In genomic region chr4:110312126-110312525, GRCm38 (mm10) we compare ENCODE assay signal across 26 mouse cellular contexts. TPM values are rescaled to one million over a fixed set of nuclear protein-coding genes. Genes with fewer than 3 reads are reported as not detected.
DNase-seq lines count a peak whose midpoint lies in the region; ATAC-seq and TF ChIP-seq lines count a peak whose summit lies in the region.
"Had no signal": no experiment of that assay in that cellular context is flagged by ENCODE, and none has a peak within 500 bp of the region (broad histone marks: within the 10 kb centered on the region; RNA-seq: fewer than 3 reads in every experiment).

No protein-coding gene starts in this region.

- no peaks in the 10 kb centered on the region for H3K27me3 ChIP-seq in midbrain, embryonic 10.5 days (ENCODE audit: low read depth, poor library complexity, severe bottlenecking)
- H3K27me3 ChIP-seq in midbrain, postnatal 0 days (ENCODE audit: insufficient read depth, low read length), result no peaks in the 10 kb centered on the region
- H3K27me3 ChIP-seq in ES-Bruce4 (ENCODE audit: control insufficient read depth, insufficient read depth, low read length, poor library complexity, severe bottlenecking), result no peaks in the 10 kb centered on the region
- H3K27me3 ChIP-seq: embryonic facial prominence, embryonic 12.5 days; limb, embryonic 15.5 days; neural tube, embryonic 12.5 days; Patski had no signal

- peaks cover 28% of the 10 kb centered on the region for H3K4me1 ChIP-seq in midbrain, embryonic 10.5 days
- no peaks in the 10 kb centered on the region for H3K4me1 ChIP-seq in midbrain, postnatal 0 days (ENCODE audit: insufficient read depth, low read length)
- peaks cover 8% of the 10 kb centered on the region for H3K4me1 ChIP-seq in ES-Bruce4 (ENCODE audit: control insufficient read depth, insufficient read depth, low read length)
- H3K4me1 ChIP-seq in ES-E14 (ENCODE audit: control insufficient read depth in 2 of 2, insufficient read depth in 2 of 2, low read length in 2 of 2, poor library complexity in 1 of 2), result peaks cover 8 to 27% of the 10 kb centered on the region in 2 experiments
- H3K4me1 ChIP-seq: embryonic facial prominence, embryonic 12.5 days; heart, embryonic 10.5 days; limb, embryonic 15.5 days had no signal

- TF ChIP-seq CTCF in midbrain, postnatal 0 days (IDR thresholded peaks at IDR 0.05), result no peak
- no peak for TF ChIP-seq CTCF in ES-Bruce4 (IDR thresholded peaks at IDR 0.05; ENCODE audit: low read depth, low read length)

- TF ChIP-seq POLR2A in ES-Bruce4 (IDR thresholded peaks at IDR 0.05; ENCODE audit: insufficient read depth, low read length), result no peak

- in situ Hi-C loops in ES-E14 (cut with MboI; ENCODE audit: low sequenced_read_pairs in 2 of 2, unreplicated experiment in 2 of 2), result no loop called here

- H3K36me3 ChIP-seq in midbrain, embryonic 10.5 days, result no peaks in the 10 kb centered on the region
- H3K36me3 ChIP-seq in midbrain, postnatal 0 days (ENCODE audit: insufficient read depth, low read length), result no peaks in the 10 kb centered on the region
- H3K36me3 ChIP-seq in ES-Bruce4 (ENCODE audit: control insufficient read depth, insufficient read depth, low read length, poor library complexity, severe bottlenecking) (no peaks in the 10 kb centered on the region), ES-E14 (ENCODE audit: control insufficient read depth, insufficient read depth, low read length, poor library complexity, severe bottlenecking) (no peaks in the 10 kb centered on the region)
- H3K36me3 ChIP-seq: embryonic facial prominence, embryonic 12.5 days; heart, embryonic 10.5 days; limb, embryonic 15.5 days; neural tube, embryonic 12.5 days had no signal

- peak; percentile 93 for TF ChIP-seq EP300 in ES-Bruce4 (IDR thresholded peaks at IDR 0.05; ENCODE audit: insufficient read depth, low read depth, low read length)

- H3K9ac ChIP-seq in midbrain, postnatal 0 days (replicated peaks; ENCODE audit: low read length, poor library complexity, severe bottlenecking), result no peak overlapping the region
- H3K9ac ChIP-seq in ES-Bruce4 (ENCODE audit: low read depth, poor library complexity, severe bottlenecking) (no peak overlapping the region), ES-E14 (ENCODE audit: insufficient read depth, low read depth, low read length, poor library complexity, severe bottlenecking) (no peak overlapping the region)
- H3K9ac ChIP-seq: embryonic facial prominence, embryonic 12.5 days; forebrain, postnatal 0 days; limb, embryonic 15.5 days; liver, embryonic 14.5 days; lung, embryonic 14.5 days; neural tube, embryonic 12.5 days had no signal

- H3K4me3 ChIP-seq in midbrain, embryonic 10.5 days, result 0 out of 2 replicates have a peak overlapping the region, but pooled peaks have one; percentile 18
- H3K4me3 ChIP-seq in midbrain, postnatal 0 days (ENCODE audit: low read depth, low read length), result no peak overlapping the region
- H3K4me3 ChIP-seq in ES-Bruce4 (ENCODE audit: low read depth, low read length) (no peak overlapping the region), ES-E14 (ENCODE audit: insufficient read depth in 1 of 2, low read depth in 1 of 2, low read length in 2 of 2, poor library complexity in 1 of 2, severe bottlenecking in 1 of 2) (peak overlapping the region in 1 of 2 experiments; percentile 34; a peak in 2 of 4 replicates)
- H3K4me3 ChIP-seq: embryonic facial prominence, embryonic 12.5 days; heart, embryonic 10.5 days; limb, embryonic 15.5 days; neural tube, embryonic 12.5 days had no signal

- WGBS in midbrain, embryonic 10.5 days, result 13% methylated on average over 1 of the region's 1 CpGs
- 4% methylated on average over 1 of the region's 1 CpGs for WGBS in midbrain, postnatal 0 days

- H3K4me2 ChIP-seq in midbrain, postnatal 0 days (ENCODE audit: low read depth, low read length, poor library complexity, severe bottlenecking), result no peak overlapping the region
- H3K4me2 ChIP-seq: embryonic facial prominence, embryonic 12.5 days; limb, embryonic 15.5 days; lung, embryonic 14.5 days; neural tube, embryonic 12.5 days had no signal

- peak; percentile 24 for DNase-seq in midbrain, embryonic 10.5 days (ENCODE audit: low spot score)
- no peak for DNase-seq in midbrain, postnatal 0 days (ENCODE audit: low spot score)
- DNase-seq in ES-E14 (ENCODE audit: low read depth, low spot score), result peak; percentile 63
- DNase-seq in embryo, embryonic 11 days, result peak; percentile 20
- DNase-seq in urinary bladder, postnatal 14 days (ENCODE audit: low spot score), result no peak
- DNase-seq in gastrocnemius, postnatal 14 days, result no peak
- DNase-seq: adrenal gland, postnatal 14 days; cerebellum, adult 2 months; cerebellum, postnatal 25 days; forebrain, postnatal 0 days; kidney, adult 8-10 months; kidney, postnatal 14 days; left cerebral cortex, postnatal 4 days; lung, embryonic 14.5 days; retina, postnatal 1 day; right cerebral cortex, postnatal 25 days; thymus, postnatal 25 days had no signal

- intact Hi-C loops in gastrocnemius, postnatal 14 days (cut with DNase I; ENCODE audit: low total_unique reads), result no loop called here

- no peaks in the 10 kb centered on the region for H3K9me3 ChIP-seq in midbrain, embryonic 10.5 days (replicated peaks)
- no peaks in the 10 kb centered on the region for H3K9me3 ChIP-seq in midbrain, postnatal 0 days (ENCODE audit: low read length)
- H3K9me3 ChIP-seq in ES-Bruce4 (replicated peaks; ENCODE audit: control insufficient read depth, insufficient read depth, low read length, poor library complexity, severe bottlenecking), result no peaks in the 10 kb centered on the region
- no peaks in the 10 kb centered on the region for H3K9me3 ChIP-seq in ES-E14 (ENCODE audit: control insufficient read depth, insufficient read depth, low read depth, low read length)
- H3K9me3 ChIP-seq: embryonic facial prominence, embryonic 12.5 days; heart, embryonic 10.5 days; limb, embryonic 15.5 days; neural tube, embryonic 12.5 days had no signal

- peak overlapping the region; percentile 65 for H3K27ac ChIP-seq in midbrain, embryonic 10.5 days (replicated peaks)
- no peak overlapping the region for H3K27ac ChIP-seq in midbrain, postnatal 0 days (ENCODE audit: low read depth, low read length)
- no peak overlapping the region; the same call in 1 of the 2 replicates for H3K27ac ChIP-seq in ES-Bruce4 (ENCODE audit: insufficient read depth, low read length)
- peak overlapping the region; percentile 87; the same call in 1 of the 2 replicates for H3K27ac ChIP-seq in ES-E14 (ENCODE audit: insufficient read depth, low read depth, low read length, poor library complexity, severe bottlenecking)
- H3K27ac ChIP-seq: embryonic facial prominence, embryonic 12.5 days; heart, embryonic 10.5 days; limb, embryonic 15.5 days; liver, embryonic 14.5 days; neural tube, embryonic 12.5 days had no signal

- ATAC-seq in midbrain, postnatal 0 days (ENCODE audit: low FRiP score), result no peak
- ATAC-seq: forebrain, postnatal 0 days; Patski had no signal

TF ChIP-seq in ES-E14, 5 proteins besides CTCF, POLR2A, EP300 and RAD21:
- TF ChIP-seq CHD2 (IDR thresholded peaks at IDR 0.05; ENCODE audit: low read depth, low read length) (0 out of 2 replicates have a peak, but pooled peaks have one; percentile 4), ZC3H11A (IDR thresholded peaks at IDR 0.05; ENCODE audit: borderline replicate concordance, low read depth, low read length) (no peak)

RNA-seq across cellular contexts. Expression of gene Elavl4, which starts 39.6 kb away (rescaled TPM):
- 133 and 185 TPM in 2 replicates for polyA plus RNA-seq in midbrain, embryonic 10.5 days (2016; fragmentation: Nextera tagmentation; extraction: Ambion mirVana)
- 119 and 149 TPM in 2 replicates for total RNA-seq in midbrain, postnatal 0 days (2014; rRNA removed)
- 259 and 267 TPM in 2 replicates for polyA plus RNA-seq in midbrain, postnatal 0 days (2015; fragmentation: Nextera tagmentation; extraction: Ambion mirVana)
- 2.4 and 3.8 TPM in 2 replicates for polyA plus RNA-seq in ES-Bruce4 (2011; ENCODE audit: insufficient read depth, insufficient read length, low read depth, missing spikeins)
- total RNA-seq in ES-E14 (2012; rRNA removed), result 1.5 and 1.8 TPM in 2 replicates
- total RNA-seq in gastrocnemius, postnatal 14 days (2021), result not detected
- total RNA-seq: megakaryocyte, adult 5-6 weeks had no signal
- polyA plus RNA-seq: C2C12 had no signal

Comparison
In these comparisons a context has a peak if more than half of its experiments do, and no peak if none do; other contexts are left out.
1. DNase-seq: peak in midbrain, embryonic 10.5 days (single experiment), ES-E14 (single experiment) and embryo, embryonic 11 days (single experiment); none in midbrain, postnatal 0 days (single experiment), urinary bladder, postnatal 14 days (single experiment) and gastrocnemius, postnatal 14 days (single experiment).
2. H3K27ac ChIP-seq: peak in midbrain, embryonic 10.5 days (single experiment) and ES-E14 (single experiment); none in midbrain, postnatal 0 days (single experiment) and ES-Bruce4 (single experiment).
3. RNA of gene Elavl4, which starts 39.6 kb away (total RNA-seq): 119 to 149 TPM in midbrain, postnatal 0 days; 1.5 to 1.8 TPM in ES-E14 and not detected in gastrocnemius, postnatal 14 days; every median in the first group is over 10 times any median in the second.